Comparison of ENCODE assay signal across 22 mouse cellular contexts in genomic region chr9:115358421-115358820, GRCm38 (mm10).
"Had no signal": no experiment of that assay in that cellular context is flagged by ENCODE, and none has a peak within 500 bp of the region (broad histone marks: within the 10 kb centered on the region; RNA-seq: fewer than 3 reads in every experiment).

No protein-coding gene starts in this region.

- H3K36me3 ChIP-seq: kidney, embryonic 15.5 days; limb, embryonic 12.5 days; limb, embryonic 15.5 days; midbrain, embryonic 12.5 days; midbrain, embryonic 15.5 days; neural tube, embryonic 13.5 days had no signal

- H3K9ac ChIP-seq: kidney, embryonic 15.5 days; limb, embryonic 12.5 days; limb, embryonic 15.5 days; liver, embryonic 14.5 days; liver, postnatal 0 days; lung, embryonic 14.5 days; midbrain, embryonic 12.5 days; midbrain, embryonic 15.5 days; neural tube, embryonic 13.5 days had no signal

- H3K4me3 ChIP-seq: kidney, embryonic 15.5 days; left cerebral cortex, adult 2 months; limb, embryonic 12.5 days; limb, embryonic 15.5 days; midbrain, embryonic 12.5 days; midbrain, embryonic 15.5 days; neural tube, embryonic 13.5 days had no signal

- H3K4me2 ChIP-seq: kidney, embryonic 15.5 days; limb, embryonic 12.5 days; limb, embryonic 15.5 days; liver, embryonic 11.5 days; lung, embryonic 14.5 days; midbrain, embryonic 12.5 days; midbrain, embryonic 15.5 days; neural tube, embryonic 13.5 days had no signal

- DNase-seq: kidney, adult 11 months; kidney, adult 8-10 months; kidney, postnatal 10 days; kidney, postnatal 36 days; layer of hippocampus, postnatal 36 days; left cerebral cortex, postnatal 4 days; liver, postnatal 0 days; lung, embryonic 14.5 days; thymus, adult 2 months; thymus, postnatal 25 days had no signal

- H3K27me3 ChIP-seq: kidney, embryonic 15.5 days; limb, embryonic 12.5 days; limb, embryonic 15.5 days; midbrain, embryonic 12.5 days; midbrain, embryonic 15.5 days; neural tube, embryonic 13.5 days had no signal

- H3K4me1 ChIP-seq: midbrain, embryonic 15.5 days had no signal

- ATAC-seq: liver, postnatal 0 days; lung, postnatal 0 days; midbrain, embryonic 15.5 days had no signal

- H3K9me3 ChIP-seq: kidney, embryonic 15.5 days; limb, embryonic 12.5 days; limb, embryonic 15.5 days; midbrain, embryonic 12.5 days; midbrain, embryonic 15.5 days; neural tube, embryonic 13.5 days had no signal

- H3K27ac ChIP-seq: kidney, embryonic 15.5 days; left cerebral cortex, adult 2 months; limb, embryonic 12.5 days; limb, embryonic 15.5 days; liver, embryonic 14.5 days; macrophage; midbrain, embryonic 12.5 days; midbrain, embryonic 15.5 days; neural tube, embryonic 13.5 days; stomach, postnatal 0 days had no signal
